ENCODE assay signal across 16 mouse cellular contexts in genomic region chr12:55785252-55785651, GRCm38 (mm10).
"Had no signal": no experiment of that assay in that cellular context is flagged by ENCODE, and none has a peak within 500 bp of the region (broad histone marks: within the 10 kb centered on the region; RNA-seq: fewer than 3 reads in every experiment).

No protein-coding gene starts in this region.

- H3K27ac ChIP-seq: liver, embryonic 14.5 days; macrophage; midbrain, embryonic 13.5 days; midbrain, embryonic 15.5 days; neural tube, embryonic 13.5 days; neural tube, embryonic 15.5 days had no signal

- ATAC-seq: midbrain, embryonic 13.5 days; midbrain, embryonic 15.5 days had no signal

- DNase-seq: lung, adult 18-20 months; lung, embryonic 14.5 days; lung, postnatal 10 days; lung, postnatal 36 days; retina, postnatal 1 day; right cerebral cortex, postnatal 14 days; thymus, adult 18-20 months; thymus, postnatal 14 days; thymus, postnatal 36 days had no signal

- H3K4me1 ChIP-seq: midbrain, embryonic 13.5 days; midbrain, embryonic 15.5 days; neural tube, embryonic 13.5 days; neural tube, embryonic 15.5 days had no signal

- H3K9me3 ChIP-seq: megakaryocyte, embryonic 14.5 days; midbrain, embryonic 13.5 days; midbrain, embryonic 15.5 days; neural tube, embryonic 13.5 days; neural tube, embryonic 15.5 days had no signal

- H3K4me3 ChIP-seq: megakaryocyte, embryonic 14.5 days; midbrain, embryonic 13.5 days; midbrain, embryonic 15.5 days; neural tube, embryonic 13.5 days; neural tube, embryonic 15.5 days had no signal

- H3K9ac ChIP-seq: liver, embryonic 14.5 days; lung, embryonic 14.5 days; midbrain, embryonic 13.5 days; midbrain, embryonic 15.5 days; neural tube, embryonic 13.5 days; neural tube, embryonic 15.5 days had no signal

- H3K27me3 ChIP-seq: megakaryocyte, embryonic 14.5 days; midbrain, embryonic 13.5 days; midbrain, embryonic 15.5 days; neural tube, embryonic 13.5 days; neural tube, embryonic 15.5 days had no signal
